Mouse (Mus musculus) bone marrow macrophage, adult 2 months (primary cell): ENCODE data around the gene Aanat.

Source experiments
- CTCF ChIP-seq: IDR thresholded peaks from 2 replicates; pipeline ENCODE4 v1.5.1; 2012; ENCODE audit warnings: low read depth, mild to moderate bottlenecking, low read length, moderate library complexity
- POLR2A ChIP-seq: IDR thresholded peaks from 2 replicates; pipeline ENCODE4 v1.6.1; 2012; ENCODE audit warnings: mild to moderate bottlenecking, low read depth, low read length, borderline replicate concordance

GRCm38 (mm10) chr11:116646136-116646535 is 59.9 kb downstream of the Aanat start:
- TF ChIP-seq CTCF (no peak), POLR2A (no peak)
